Mouse (Mus musculus): ENCODE data around the gene Pxn.
A peak's percentile ranks its signal among the peaks of the same experiment; 100 is the strongest.
"Not testable (repeated sequence)": the region's sequence is repeated elsewhere in the genome, so short reads cannot be mapped to it uniquely, and the experiment has no call there.

The Pxn gene

DNA sequence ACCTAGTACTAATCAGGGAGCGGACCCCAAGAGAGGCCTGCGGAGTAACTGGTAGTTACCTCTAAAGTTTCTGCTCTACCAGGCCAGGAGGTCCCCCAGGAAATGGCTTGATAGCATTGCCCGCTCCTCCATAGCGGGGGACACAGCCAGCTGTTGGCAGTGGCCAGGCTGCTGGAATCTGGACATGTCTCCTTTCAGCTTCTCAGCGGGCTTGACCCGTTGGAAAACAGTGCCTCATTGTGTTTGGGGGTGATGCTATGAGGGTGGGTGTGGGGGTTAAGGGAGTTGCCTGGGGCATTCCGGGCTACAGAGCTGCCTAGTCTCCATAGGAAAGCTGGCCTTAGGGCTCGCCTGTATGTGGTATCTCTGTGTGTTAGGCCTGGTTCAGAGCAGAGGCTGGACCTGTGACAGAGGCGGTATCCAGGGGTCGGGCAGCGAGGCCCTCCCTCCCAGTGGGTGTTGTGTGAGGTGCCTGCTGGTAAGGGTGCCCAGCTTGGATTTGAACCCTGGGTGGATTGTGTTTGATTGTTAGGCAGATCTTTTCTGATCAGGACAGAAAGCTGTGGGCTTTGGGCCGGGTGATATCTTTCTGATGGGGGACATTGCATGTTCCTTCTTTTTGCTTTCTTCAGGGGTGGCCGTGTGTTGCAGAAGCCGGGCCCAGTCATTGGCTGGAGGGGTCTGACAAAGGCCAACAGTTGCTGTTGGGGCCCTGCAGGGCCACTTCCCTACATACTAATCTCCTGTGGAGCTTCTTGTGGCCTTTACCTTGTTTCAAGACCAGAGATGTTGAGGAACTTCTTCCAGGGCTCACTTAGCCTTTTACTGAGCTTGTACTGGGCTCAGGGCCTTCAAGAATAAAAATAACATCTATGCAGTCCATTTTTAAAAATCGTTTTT, 3.6 kb downstream of the Pxn start:
- DNase-seq = no peak

DNA sequence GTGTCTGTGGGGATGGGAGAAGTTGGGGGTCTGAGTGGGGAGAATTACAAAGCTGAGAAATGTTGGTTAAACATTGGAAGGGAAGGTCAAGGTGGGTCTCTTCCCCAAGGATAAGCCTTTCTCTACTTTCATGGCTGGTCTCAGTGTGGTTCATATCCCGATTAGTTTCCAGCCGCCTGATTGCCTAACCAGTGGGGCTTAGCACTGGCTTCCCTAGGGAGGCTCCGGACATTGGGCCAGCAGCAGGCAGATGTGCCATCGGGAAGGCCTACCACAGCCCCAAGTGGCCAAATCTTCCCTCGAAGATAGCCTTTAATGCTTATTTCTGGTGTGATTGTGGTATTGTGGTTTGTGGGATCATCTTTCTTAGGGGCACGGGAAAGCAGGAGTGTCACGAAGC, 5.9 kb downstream of the Pxn start:
- no peak for DNase-seq

DNA sequence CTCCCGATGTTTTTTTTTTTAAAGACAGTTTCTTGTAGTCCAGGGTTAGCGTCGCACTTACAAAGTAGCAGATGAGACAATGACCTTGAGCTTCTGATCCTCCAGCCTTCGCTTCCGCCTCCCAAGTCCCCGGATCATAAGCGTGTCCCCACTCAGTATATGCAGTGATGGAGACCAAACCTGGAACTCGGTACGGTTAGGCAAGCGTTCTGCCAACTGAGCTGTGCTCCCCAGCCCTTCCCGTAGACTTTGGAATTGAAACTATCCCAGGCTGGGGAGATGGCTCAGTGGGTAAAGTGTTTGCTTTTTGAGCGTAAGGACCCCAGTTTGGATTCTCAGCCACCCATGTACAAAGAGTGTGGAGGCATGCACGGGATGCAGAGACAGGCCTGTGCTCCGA, 6.8 kb downstream of the Pxn start:
- no peak for DNase-seq

DNA sequence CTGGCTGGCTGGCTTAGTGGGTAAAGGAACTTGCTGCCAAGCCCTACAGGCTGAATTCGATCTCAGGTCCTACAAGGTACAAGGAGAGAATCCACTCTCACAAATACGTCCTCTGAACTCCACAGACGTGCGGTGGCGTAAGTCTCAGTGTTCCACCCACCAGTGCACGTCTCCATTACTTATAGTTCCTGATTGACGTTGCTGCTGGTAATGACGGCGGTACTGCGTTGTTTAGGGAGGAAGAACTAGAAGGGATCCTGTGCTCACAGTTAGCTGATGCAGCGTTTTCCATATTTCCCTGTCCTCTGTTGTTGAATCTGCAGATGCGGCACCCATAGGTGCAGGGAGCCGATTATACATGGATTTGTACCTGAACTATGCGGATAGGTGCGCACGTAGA, 7.2 kb downstream of the Pxn start:
- DNase-seq = no peak

DNA sequence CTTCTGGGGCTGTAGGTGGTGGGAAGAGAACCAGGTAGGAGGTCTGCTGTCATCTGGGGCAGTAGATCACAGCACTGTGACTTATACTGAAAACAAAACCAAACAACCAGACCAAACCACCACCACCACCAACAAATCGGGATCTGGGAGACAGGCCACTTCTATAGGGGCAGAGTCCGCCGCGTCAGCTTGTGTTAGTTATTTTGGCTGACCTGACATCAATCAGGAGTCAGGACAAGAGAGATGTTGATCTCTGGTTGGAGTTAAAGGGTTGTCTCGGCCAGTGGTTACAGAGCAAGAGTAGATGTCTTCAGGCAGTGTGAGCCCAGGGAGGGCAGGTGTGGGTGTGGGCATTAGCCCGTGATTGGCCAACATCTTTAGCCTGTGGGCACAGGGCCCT, 7.9 kb downstream of the Pxn start:
- no peak for DNase-seq

DNA sequence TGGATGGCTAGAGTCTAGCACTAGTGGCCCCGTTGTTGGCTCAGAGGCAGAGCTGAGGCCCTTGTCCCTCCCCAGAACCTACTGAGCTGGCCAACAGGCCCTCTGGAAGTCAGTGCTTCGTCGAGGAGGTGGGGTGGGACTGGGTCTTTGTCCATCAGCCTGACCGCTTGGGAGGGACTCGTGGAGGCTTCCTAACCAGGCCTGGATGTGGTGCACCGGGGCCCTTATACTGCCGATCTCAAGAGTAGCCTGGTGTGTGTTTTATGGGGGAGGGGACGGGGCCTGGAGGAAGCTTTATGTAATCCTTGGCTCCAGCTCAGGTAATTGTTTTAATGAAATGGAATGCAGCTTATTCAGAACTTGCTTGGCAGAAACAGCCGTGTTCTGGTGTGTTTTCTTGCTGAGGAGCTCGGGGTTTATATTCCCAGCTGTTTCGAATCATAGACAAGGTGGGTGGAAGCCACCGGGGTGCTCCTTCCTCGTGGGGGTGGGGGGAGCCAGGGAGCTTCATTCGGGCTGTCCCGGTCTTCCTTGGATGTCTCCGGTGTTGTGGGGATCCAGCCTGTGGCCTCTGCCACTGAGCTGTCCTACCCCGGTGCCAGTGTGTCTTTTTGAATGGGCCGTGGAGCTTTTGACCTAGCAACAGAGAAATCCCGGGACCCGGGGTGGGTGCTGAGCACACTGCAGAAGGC, 8.6 kb downstream of the Pxn start:
- DNase-seq = peak; percentile 78

DNA sequence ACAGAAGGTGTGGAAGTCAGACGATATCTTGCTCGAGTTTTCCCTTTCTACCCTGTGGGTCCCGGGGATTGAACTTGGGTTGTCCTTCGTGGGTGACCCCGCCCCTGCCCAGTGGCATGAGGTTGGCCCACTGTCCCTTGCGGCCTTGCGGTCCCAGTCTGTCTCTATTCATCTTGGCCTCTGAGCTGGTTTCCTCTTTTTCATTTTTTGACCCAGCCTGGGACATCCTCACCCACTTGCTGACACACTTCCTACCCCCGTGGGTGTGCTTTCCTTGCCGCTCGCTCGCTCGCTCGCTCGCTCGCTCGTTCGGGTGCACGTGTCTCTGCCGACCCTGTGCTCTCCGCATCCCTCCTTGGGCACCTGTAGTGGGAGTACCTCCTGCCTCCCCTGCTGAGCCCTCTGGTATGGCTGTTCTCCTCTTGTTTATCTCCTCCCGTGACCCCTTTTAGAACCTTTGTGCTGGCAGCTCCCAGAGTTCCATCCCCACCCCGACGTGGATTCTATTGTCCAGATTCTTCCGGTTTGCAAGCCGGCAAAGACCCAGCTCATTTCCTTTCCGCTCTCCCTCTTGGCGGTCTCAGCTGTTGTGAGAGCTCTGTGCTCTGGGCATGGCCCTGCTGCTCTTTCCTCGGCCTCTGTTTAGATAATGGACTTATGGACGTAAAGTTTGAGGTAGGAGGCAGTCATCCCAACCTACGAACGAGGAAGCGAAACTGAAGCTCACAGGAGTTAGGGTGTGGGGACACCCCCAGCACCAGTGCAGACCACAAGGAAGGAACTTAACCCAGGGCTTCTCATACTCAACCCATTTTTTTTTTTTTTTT, 9.8 kb downstream of the Pxn start:
- DNase-seq = no peak

DNA sequence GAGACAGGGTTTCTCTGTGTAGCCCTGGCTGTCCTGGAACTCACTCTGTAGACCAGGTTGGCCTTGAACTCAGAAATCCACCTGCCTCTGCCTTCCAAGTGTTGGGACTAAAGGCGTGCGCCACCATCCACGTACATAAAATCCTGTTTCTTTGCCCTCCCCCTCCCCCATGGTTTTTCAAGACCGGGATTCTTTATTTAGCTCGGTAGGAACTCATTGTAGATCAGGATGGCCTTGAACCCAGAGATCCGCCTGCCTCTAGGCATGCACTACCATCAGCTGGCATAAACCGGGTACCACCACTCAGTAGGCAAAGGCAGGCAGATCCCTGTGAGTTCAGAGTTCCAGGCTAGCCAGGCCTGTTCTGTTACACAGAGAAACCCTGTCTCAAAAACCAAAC, 10.4 kb downstream of the Pxn start:
- DNase-seq = no peak

DNA sequence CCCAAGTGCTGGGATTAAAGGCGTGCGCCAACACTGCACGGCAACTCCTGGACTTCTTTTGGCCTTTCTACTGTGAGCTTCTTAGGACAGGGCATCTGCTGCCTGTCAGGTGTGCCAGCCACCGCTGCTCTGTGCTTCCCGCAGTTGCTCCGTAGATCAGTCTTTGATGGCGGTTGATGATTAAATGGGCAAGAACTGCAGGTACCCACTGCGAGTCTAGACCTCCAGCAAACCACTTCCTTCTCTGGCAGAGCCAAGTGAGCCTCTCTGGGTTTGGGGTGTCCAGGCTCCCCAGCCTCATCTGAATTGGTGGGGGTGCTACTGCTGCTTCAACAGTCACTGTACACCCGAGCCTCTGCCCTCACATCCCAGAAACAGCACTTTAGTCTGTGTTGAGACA, 11.0 kb downstream of the Pxn start:
- DNase-seq = no peak

DNA sequence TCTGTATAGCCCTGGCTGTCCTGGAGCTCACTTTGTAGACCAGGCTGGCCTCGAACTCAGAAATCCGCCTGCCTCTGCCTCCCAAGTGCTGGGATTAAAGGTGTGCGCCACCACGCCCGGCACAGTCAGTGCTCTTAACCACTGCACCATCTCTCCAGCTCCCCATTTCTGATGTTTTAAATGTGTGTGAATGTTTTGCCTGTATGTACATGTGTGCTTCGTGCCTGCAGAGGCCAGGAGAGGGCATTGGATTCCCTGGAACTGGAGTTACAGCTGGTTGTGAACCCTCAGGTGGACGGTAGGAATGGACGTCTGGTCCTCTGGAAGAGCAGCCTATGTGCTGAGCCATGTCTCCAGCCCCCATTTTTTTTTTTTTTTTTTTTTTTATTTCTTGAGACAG, 11.7 kb downstream of the Pxn start:
- not testable (repeated sequence) for DNase-seq

DNA sequence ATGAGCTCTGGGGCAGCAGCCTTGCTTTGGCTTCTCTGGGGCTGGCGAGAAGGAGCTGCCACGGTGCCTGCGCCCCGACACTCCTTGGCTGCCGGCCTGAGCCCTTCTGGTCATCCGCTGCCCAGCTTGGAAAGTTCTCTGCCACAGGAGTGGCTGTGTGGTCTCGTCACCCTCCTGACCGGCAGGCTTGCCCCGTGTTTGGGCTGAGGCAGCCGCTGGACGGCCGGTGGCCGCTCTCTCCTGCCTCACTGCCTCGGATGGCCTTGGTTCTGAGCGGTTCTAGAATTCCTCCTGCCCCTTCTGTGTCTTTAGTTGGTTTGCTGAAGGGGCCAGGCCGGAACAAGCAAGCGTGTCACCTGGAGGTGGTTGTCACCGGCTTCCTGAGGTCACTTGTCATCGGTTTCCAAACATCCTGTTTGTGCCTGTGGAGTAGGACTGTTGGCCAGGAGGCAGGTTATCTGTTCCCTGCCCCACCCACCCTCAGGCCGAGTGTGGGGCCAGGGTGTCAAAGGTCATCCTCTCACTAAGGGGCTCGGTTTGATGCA, 13.9 kb downstream of the Pxn start:
- no peak for DNase-seq

DNA sequence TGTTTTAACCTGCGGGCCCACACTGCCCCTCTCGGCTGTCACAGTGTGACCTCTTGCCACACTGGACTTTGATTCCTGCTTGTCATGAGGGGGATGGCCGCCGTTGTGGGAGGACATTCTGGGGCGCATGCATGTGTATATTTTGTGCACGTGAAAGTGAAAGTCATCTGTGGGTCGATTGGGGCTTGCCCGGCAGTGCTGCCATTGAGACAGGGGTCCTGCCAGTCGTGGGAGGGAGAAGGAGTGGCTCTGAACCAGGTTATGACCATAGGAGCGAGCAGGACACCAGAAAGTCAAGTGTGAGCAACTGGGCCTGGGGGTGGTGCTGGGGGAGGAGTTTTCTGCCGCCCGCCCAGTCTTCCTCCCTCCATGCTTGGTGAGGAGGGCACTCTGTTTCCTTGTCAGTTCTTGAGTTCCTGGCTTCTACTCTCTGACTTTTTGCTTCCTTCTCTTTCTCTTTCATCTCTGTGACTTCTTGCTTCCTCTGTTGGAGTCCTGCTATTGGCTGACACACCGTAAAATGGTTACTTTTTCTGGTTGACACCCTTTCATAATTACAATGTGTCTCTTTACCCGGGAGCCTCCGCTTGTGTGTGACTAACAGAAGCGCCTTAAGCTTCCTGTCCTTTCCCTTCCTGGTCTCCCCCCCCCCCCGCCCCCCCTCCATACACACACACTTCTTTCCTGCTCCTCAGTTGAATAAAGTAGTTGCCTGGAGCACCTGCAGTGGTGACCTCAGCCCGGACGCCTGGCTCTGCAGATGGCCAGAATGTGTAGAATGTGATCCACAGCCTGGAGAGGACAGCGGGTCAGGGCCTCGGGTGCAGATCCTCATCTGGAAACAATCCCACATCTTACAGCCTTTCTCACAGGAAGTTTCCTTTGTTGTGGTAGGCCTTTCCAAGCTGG, 15.3 kb downstream of the Pxn start:
- DNase-seq = peak; percentile 64

DNA sequence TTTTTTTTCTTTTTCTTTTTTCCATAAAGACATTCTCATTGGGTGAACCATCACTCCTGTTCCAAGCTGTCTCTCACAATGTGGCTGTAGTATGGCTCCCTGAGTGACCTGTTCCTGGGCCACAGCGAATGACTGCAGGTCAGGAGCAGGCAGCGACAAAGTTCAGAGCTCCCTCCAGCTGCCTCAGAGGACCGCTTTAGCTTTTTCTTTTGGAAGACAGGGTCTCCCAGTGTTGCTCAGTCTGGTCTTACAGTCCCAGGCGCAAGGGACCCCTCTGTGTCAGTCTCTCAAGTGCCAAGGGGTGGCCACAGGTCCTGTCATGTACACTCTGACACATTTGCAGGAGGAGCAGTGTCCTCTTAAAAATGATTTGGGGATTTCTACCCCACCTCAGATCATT, 16.1 kb downstream of the Pxn start:
- no peak for DNase-seq

DNA sequence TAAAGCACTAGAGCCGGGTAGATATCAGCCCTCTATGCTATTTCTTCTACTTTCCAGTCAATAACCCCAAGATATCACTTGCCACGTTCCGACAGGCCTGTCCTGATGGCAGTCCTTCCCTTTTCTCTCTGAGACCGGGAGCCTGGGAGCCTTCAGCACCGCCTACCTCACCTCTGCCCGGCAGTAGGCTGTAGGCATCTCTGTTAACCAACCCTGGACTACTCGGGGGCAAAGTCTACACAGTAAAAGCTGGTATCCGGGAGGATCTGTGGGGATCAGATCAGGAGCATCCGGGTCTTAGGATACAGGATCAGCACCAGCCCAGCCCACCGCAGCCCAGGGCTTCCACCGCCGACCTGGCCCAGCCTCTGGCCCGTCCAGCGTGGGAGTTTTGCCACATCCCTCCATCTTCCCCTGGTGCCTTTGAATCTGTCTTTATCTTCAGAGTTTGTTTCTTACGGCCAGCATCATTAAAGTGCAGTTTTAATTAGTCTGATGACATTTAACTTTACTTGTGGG, 16.6 kb downstream of the Pxn start:
- DNase-seq = no peak

DNA sequence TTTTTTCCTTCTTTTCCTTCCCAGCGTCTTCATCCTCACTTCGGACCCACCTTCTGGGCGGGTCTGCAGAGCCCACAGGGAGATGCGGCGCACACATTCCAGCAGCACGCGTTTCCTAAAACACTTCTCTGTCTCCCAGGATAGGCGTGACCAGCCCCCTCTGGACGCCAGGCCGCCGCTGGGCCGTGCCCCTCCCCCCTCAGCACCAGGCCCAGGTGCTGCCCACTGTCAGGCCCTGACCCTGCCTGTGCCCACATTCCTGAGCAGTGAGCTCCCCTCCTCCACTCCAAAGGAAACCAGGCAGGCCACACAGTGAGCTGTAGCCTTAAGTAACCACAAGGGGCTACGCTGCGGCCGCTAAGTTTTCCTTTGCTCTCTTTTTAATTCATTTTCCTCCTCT, 17.5 kb downstream of the Pxn start:
- peak; percentile 63 for DNase-seq

DNA sequence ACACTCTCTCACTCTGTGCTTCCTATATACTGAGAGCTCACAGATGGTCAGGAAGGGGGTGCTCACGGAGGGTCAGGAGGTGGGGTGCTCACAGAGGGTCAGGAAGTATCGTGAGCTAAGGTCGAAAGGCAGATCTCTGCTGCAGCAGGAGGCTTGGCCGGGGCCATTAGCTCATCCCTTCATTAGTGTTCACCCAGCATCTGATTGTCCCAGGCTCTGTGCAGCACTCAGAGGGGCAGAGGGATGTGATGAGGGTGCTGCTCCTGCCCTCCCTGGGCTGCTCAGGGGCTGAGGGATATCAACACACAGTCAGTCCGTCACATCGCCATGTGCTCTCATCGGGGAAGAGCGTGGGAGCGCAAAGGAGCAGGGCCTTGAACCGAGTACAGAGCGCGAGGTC, 18.0 kb downstream of the Pxn start:
- no peak for DNase-seq

DNA sequence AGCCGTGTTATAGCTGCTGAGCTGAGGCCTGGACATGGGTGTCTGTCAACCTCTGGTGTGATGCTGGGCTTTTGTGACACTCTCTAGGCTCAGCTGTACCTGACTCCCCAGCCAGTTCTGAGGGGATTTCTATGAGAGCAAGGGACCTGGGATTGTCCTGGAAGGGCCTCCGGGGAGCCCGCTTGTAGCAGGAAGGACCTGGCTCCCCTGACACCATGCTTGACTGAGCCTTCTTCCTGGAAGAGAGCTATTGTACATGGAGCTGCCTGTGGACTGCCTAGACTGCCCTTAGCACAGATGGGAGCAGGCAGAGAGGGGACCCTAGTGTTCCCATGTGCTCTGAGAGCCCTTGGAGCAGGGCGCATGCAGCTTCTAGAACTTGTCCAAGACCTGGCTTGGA, 18.9 kb downstream of the Pxn start:
- no peak for DNase-seq

DNA sequence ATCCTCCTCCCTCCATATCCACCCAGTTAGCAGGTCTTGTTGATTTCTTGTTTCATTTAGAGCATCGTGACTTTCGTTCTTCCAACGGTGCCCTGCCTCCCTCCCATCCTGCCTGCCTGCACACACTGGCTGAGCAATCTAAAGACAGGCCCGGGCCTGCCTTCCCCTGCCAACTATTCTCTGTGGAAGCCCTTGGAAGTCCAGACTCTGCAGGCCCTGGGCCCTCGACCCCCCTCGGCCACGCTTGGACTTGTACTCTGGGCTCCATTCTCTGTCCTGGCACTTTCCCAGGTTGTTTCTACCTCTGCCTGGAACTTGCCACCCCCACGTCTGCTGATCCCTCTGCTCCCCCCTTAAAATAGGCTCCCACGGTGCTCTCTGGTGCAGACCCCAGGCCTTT, 19.5 kb downstream of the Pxn start:
- DNase-seq = no peak

DNA sequence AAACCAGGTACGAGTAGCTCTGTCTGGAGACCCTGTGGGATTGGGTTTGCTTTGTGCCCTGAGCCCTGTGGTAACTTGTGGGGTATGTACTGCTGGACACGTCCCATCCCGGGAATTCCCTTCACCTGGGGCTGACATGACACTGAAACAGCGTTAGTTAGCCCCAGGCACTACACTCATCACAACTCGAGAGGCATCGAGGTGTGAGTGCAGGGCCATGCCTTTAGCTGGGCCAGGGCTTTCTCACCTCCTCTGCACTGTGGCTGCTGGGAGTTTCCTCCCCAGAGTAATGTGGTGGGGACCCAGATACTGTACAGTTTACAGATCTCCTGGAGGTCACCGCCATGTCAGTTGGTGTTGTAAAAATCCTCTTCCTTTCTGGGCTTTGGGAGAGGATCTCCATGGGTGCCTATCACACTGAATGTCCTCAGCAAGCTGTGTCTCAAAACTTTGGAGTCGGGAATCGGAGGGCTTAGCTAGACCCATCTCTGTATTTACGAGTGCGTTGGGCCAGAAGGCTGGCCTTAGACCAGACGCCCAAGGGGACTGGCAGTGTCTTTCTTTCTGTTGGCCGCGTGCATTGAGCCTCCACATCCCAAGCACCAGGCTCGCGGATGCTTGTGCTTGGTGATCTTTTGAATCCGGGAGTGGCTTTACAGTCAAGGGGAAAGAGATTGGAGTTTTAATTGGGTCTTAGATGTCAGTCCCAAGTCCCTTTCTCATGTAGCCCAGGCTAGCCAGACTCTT, 20.2 kb downstream of the Pxn start:
- no peak for DNase-seq

DNA sequence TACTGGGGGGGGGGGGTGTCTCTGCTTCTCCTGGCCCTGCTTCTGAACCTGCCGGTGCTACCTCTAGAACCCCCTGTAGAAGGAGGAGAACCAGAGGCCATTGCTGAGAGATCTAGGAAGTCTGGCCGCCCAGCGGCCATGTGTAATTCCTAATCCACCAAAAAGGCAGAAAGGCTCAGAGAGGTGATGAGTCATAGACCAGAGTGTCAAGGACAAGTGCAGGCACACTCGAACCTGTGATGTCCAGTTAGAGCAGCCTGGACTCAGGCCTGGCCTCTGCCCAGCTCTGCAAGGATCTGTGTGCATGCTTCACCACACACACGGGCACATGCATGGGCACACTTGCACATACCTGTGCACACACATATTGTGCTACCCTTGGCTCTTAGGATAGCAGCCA, 21.7 kb downstream of the Pxn start:
- no peak for DNase-seq

DNA sequence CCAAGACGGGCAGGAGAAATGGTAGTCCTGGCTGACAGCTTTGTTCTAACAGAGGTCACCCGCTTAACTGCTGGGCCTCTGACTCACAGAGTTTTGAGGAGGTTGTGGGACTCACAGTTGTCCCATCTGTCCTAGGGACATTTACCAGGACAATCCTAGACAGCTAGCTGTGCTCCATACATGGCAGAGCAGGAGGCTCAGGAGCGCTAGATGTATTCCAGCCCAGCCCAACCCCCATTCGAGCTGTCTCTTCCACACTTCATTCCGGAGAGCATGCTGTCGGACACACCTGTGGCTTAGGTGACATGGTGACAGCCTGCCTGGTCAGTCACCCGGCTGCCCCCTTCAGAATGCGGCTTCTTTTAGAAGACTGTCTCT, 22.9 kb downstream of the Pxn start:
- no peak for DNase-seq

Data from lung, postnatal 14 days (tissue).